Mouse (Mus musculus) heart, postnatal 0 days (tissue): ENCODE results near the gene Teddm1b. TPM values are rescaled to one million over a fixed set of nuclear protein-coding genes. Genes with fewer than 3 reads are reported as not detected.

Source experiments
- ATAC-seq: fragments of 200-750 bp; cut with Nextera tagmentation; 2 replicates; pipeline ENCODE4 v1.8.0; 2017; ENCODE audit warnings: low read depth, moderate number of reproducible peaks, moderate library complexity; ENCODE audit not compliant: insufficient read depth
- DNase-seq: peaks from one replicate; pipeline ENCODE4 v3.0.0-alpha.2; 2016; ENCODE audit warnings: low spot score
- H3K27ac ChIP-seq: fragments of 300-500 bp; sonication (generic); 2 replicates; pipeline ENCODE4 v1.5.1; 2014; ENCODE audit warnings: low read depth, mild to moderate bottlenecking
- H3K27me3 ChIP-seq: fragments of 300-500 bp; sonication (generic); 2 replicates; pipeline ENCODE4 v1.6.1; 2014; ENCODE audit warnings: low read length, mixed read lengths; ENCODE audit not compliant: control insufficient read depth, insufficient read depth
- H3K36me3 ChIP-seq: fragments of 300-500 bp; sonication (generic); replicated peaks from 2 replicates; pipeline ENCODE4 v1.6.1; 2014; ENCODE audit warnings: low read length, mixed read lengths; ENCODE audit not compliant: control insufficient read depth, insufficient read depth
- H3K4me1 ChIP-seq: fragments of 300-500 bp; sonication (generic); 2 replicates; pipeline ENCODE4 v1.6.1; 2014; ENCODE audit warnings: antibody characterized with exemption; ENCODE audit not compliant: control insufficient read depth, insufficient read depth
- H3K4me2 ChIP-seq: fragments of 300-500 bp; sonication (generic); 2 replicates; pipeline ENCODE4 v1.6.1; 2014; ENCODE audit warnings: low read depth, mild to moderate bottlenecking, low read length, moderate library complexity
- H3K4me3 ChIP-seq: fragments of 300-500 bp; sonication (generic); 2 replicates; pipeline ENCODE4 v1.5.1; 2014; ENCODE audit warnings: low read depth, low read length
- H3K9ac ChIP-seq: fragments of 300-500 bp; sonication (generic); replicated peaks from 2 replicates; pipeline ENCODE4 v1.6.1; 2014; ENCODE audit warnings: low read depth, low read length, mixed read lengths
- H3K9me3 ChIP-seq: fragments of 300-500 bp; sonication (generic); replicated peaks from 2 replicates; pipeline ENCODE4 v1.6.1; 2016; ENCODE audit warnings: low read length; ENCODE audit not compliant: control insufficient read depth
- CTCF ChIP-seq: IDR thresholded peaks from 2 replicates; pipeline ENCODE4 v1.5.1; 2016; ENCODE audit warnings: antibody characterized with exemption, control low read depth, low read depth
- EP300 ChIP-seq: IDR thresholded peaks from 2 replicates; pipeline ENCODE4 v1.6.1; 2016; ENCODE audit warnings: antibody characterized with exemption, low read depth
- WGBS: fragments of 180-500 bp; shearing (Covaris S2); extraction: QIAGEN DNeasy Blood & Tissue Kit; methylation state at CpG from one replicate; pipeline ENCODE4 v1.1.7; 2014; 5-methylcytosine and 5-hydroxymethylcytosine counted together
- polyA plus RNA-seq: library from polyadenylated mRNA; unstranded; fragments of >200 nt; fragmentation: Nextera tagmentation; extraction: Ambion mirVana; gene quantifications from 2 replicates; pipeline ENCODE4 v1.2.1, GENCODE M21; 2015
- total RNA-seq: library from RNA; depleted of rRNA; stranded (reverse); fragments of >200 nt; gene quantifications from 2 replicates; pipeline ENCODE4 v1.2.3, GENCODE M21; 2014; ENCODE audit warnings: low replicate concordance

Teddm1b gene
- total and polyA plus RNA-seq, 2 experiments from 2014 or later = 0.10 TPM; not detected in 1

DNA sequence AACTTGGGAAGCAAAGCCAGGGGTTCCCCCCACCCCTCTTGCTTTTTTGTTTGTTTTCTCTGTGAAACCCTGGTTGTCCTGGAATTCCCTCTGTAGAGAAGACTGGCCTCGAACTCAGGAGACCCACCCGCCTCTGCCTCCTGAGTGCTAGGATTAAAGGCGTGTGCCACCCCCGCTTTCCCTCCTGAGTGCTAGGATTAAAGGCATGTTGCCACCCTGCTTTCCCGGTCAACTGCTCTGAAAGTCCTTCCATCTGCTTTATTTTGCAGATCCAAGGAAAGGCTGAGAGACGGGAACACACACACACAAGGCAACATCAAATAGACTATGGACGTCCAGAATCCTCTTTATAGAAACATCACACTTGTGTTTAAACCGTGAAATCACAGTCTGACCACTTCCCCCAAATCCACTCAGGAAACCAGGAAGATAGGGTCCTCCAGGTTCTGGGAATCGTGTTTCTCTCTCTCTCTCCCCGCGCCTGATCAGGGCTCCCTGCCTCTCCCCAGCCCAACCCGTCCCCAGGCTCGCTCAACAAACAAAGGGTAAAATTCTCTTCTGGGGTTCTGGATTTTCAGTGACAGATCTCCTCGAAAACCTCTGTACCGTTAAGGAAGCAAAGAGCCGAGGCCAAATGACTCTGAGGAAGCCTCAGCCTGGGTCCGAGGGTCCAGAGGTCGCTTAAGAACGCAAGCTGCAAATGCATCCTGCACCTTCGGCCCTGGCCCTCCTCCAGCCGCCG, 25.0 kb downstream of the Teddm1b start:
- TF ChIP-seq CTCF (no peak), EP300 (no peak)
- Histone ChIP-seq H3K9ac (peak overlapping the region; percentile 94), H3K4me1 (peaks cover 6% of the 10 kb centered on the region), H3K4me3 (peak overlapping the region; percentile 81), H3K27me3 (no peaks in the 10 kb centered on the region), H3K36me3 (peaks cover 17% of the 10 kb centered on the region), H3K27ac (peak overlapping the region; percentile 68), H3K9me3 (no peaks in the 10 kb centered on the region), H3K4me2 (peak overlapping the region; percentile 81)
- ATAC-seq (no peak), DNase-seq (no peak)
- 20% methylated on average over 22 of the region's 22 CpGs for WGBS

DNA sequence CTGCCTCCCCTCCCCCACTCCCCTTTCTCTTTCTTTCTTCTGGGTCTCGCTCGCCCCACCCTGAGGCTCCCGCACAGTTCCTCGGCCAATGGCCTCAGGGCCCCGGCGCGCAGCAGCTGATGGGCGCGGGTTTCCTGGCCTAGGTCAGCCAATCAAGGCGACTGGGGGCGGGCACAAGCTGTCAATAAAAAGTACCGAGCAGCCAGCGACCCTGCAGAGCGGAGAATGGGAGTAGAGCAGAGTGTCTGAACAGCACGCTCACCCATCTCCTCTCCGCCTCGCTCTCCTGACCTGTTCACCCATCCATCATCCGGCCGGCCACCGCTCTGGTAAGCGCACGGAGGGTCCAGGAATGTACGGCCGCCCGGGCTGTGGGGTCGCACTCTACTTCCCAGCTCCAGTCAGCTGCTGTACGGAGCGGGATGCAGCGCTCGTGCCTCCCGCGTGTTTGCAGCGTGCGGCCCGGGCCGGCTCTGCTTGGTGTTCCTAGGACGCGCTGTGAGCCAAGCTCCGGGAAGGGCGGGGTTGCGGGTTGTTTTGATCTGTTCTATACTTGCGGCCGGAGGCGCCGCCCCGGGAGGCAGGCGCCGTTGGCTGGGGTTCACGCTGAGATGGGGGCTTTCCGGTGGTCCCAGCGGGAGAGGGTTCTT, 25.7 kb downstream of the Teddm1b start, which contains the start of the genes Glul and Teddm2:
Glul (plus strand) TSS at position 214 of the 650 bp plus-strand sequence.
Teddm2 (minus strand) TSS at position 498 of the 650 bp plus-strand sequence.
- DNase-seq (peak; percentile 98), ATAC-seq (peak; percentile 96)
- Histone ChIP-seq H3K27me3 (no peaks in the 10 kb centered on the region), H3K9ac (peak within 1 kb of the TSS; percentile 94), H3K4me3 (peak within 1 kb of the TSS; percentile 81), H3K36me3 (peaks cover 24% of the 10 kb centered on the region), H3K4me1 (peaks cover 6% of the 10 kb centered on the region), H3K27ac (peak within 1 kb of the TSS; percentile 94), H3K9me3 (no peaks in the 10 kb centered on the region), H3K4me2 (peak within 1 kb of the TSS; percentile 81)
- TF ChIP-seq EP300 (peak; percentile 47; the same call in 1 of the 2 replicates), CTCF (no peak)
- WGBS = under 1% methylated on average over 51 of the region's 51 CpGs

DNA sequence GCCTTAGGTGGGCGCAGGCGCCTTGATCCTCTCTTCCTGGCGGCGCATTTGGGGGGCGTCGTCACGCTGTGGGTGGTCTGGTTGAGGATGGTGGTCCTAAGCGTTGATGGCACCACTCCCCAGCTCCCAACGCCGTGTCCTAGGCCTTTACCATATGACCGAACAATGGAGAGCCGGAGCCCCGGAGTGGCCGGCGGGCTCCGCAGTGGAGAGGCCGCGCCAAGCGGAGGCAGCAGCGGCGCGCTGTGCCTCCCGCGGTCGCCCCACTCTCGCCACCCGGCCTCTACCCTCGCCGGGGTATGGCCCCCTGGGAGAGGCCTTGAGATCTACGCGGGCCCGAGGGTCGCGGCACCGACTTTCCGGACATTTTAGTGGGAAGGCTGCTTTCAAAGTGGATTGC, 26.2 kb downstream of the Teddm1b start:
- Histone ChIP-seq H3K27me3 (no peaks in the 10 kb centered on the region), H3K4me3 (peak overlapping the region; percentile 81), H3K4me2 (peak overlapping the region; percentile 81), H3K36me3 (peaks cover 29% of the 10 kb centered on the region), H3K27ac (peak overlapping the region; percentile 94), H3K9ac (peak overlapping the region; percentile 94), H3K9me3 (no peaks in the 10 kb centered on the region), H3K4me1 (peaks cover 6% of the 10 kb centered on the region)
- ATAC-seq (peak; percentile 40), DNase-seq (peak; percentile 36)
- no peak for TF ChIP-seq CTCF
- WGBS = 0% methylated on average over 35 of the region's 36 CpGs

DNA sequence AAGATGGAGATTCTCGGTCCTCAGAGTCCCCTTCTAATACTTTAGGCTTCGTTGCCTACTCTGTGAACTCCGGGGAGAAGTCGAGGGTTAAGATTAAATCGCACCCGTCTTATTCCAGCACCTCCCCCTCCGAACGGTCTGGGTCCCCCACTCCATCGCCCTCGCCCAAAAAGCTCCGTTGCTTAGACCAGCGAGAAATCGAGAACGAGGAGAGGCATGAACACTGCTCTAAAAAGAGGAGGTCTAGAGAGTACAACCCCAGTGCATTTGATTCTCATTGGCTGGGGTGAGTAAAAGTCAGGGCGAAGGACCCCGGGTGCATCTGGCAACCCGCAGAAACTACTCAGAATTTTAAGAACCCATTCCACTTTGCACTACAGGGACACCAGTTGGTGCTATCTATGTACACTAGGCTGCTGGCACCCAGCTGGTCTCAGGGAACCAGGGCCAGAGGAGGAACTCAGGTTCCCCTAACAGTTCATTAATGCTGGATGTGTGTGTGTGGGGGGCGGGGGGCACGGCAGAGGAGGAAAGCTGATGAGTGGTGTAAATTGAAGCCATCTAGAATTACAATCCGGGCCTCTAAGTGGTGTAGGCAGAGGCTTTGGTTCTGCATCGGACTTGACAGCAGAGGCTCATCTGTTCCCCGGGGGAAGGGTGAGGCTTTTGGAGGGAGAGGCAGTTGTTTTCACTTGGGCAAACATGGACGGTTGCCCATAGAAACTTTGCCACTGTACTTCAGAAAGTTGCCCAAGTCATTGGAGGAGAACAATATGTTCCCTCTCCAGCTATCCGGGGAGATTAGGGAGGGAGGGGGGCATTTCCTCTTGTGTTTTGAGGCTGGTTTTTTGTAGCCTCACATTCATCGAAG, 26.9 kb downstream of the Teddm1b start:
- peak overlapping the region; percentile 94 for H3K9ac ChIP-seq
- 4% methylated on average over 25 of the region's 25 CpGs for WGBS
- peaks cover 6% of the 10 kb centered on the region for H3K4me1 ChIP-seq
- ATAC-seq = no peak
- H3K27ac ChIP-seq = peak overlapping the region; percentile 94
- DNase-seq = peak; percentile 54
- peak overlapping the region; percentile 81 for H3K4me2 ChIP-seq
- H3K4me3 ChIP-seq = peak overlapping the region; percentile 81
- H3K27me3 ChIP-seq = no peaks in the 10 kb centered on the region
- no peak for TF ChIP-seq EP300
- no peak for TF ChIP-seq CTCF
- H3K36me3 ChIP-seq = peaks cover 36% of the 10 kb centered on the region
- H3K9me3 ChIP-seq = no peaks in the 10 kb centered on the region

DNA sequence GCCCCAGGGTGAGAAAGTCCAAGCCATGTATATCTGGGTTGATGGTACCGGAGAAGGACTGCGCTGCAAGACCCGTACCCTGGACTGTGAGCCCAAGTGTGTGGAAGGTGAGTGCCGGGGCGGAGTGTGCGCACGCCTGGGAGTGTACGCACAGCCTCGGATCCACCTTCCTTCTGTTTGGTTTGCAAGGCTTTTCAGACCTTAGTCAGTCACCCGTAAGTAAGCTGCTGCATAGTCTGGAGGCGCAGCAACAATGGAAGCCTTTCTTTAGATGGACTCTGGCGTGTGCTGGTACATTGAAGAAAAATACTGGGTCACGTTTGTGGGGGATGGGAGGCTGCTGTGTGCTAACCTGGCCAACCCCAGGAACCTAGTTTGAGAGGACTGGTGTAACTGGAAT, 28.9 kb downstream of the Teddm1b start:
- Histone ChIP-seq H3K4me1 (peaks cover 6% of the 10 kb centered on the region), H3K4me2 (no peak overlapping the region), H3K9ac (no peak overlapping the region), H3K36me3 (peaks cover 55% of the 10 kb centered on the region), H3K9me3 (no peaks in the 10 kb centered on the region), H3K27me3 (no peaks in the 10 kb centered on the region), H3K27ac (no peak overlapping the region), H3K4me3 (no peak overlapping the region)
- DNase-seq (no peak), ATAC-seq (no peak)
- TF ChIP-seq CTCF = no peak
- no peak for TF ChIP-seq EP300
- WGBS = 94% methylated on average over 13 of the region's 13 CpGs
